Comparison of ENCODE assay signal across 28 mouse cellular contexts in the genomic region with DNA sequence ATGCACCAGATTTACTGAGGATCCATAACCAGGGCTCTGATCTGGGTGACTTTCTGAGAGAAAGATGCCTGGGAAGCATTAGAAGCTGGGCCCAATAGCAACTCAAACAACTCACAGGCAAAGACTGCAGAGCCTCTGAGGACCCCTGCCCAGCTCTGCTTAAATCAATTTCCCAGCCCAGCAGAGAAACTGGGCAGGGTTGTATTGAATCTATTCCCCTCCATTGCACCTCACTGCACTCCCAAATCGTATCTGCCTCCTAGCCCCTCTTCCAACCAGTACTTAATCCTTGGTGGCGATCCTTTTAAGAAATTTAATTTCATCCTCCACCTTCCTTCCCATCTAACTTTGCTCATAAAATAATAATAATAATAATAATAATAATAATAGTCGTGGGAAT.
DNase-seq lines count a peak whose midpoint lies in the region; ATAC-seq and TF ChIP-seq lines count a peak whose summit lies in the region.
"Had no signal": no experiment of that assay in that cellular context is flagged by ENCODE, and none has a peak within 500 bp of the region (broad histone marks: within the 10 kb centered on the region; RNA-seq: fewer than 3 reads in every experiment).

No protein-coding gene starts in this region.

- ATAC-seq in cerebellum, adult (ENCODE audit: insufficient number of reproducible peaks, low FRiP score, low TSS enrichment): no peak
- peak; percentile 41; the same call in 1 of the 2 replicates for ATAC-seq in forebrain, embryonic 16.5 days
- no peak for ATAC-seq in forebrain, embryonic 15.5 days (replicated peaks)
- ATAC-seq in hindbrain, postnatal 0 days: peak; percentile 35; the same call in 1 of the 2 replicates
- ATAC-seq in hindbrain, embryonic 12.5 days (ENCODE audit: low FRiP score): no peak
- ATAC-seq: activated CD4-positive, CD25-positive, alpha-beta regulatory T cell, adult 4 months; intestine, embryonic 15.5 days had no signal

- no peaks in the 10 kb centered on the region for H3K9me3 ChIP-seq in forebrain, embryonic 16.5 days (ENCODE audit: control insufficient read depth, low read length)
- no peaks in the 10 kb centered on the region for H3K9me3 ChIP-seq in forebrain, embryonic 15.5 days
- no peaks in the 10 kb centered on the region for H3K9me3 ChIP-seq in hindbrain, postnatal 0 days (ENCODE audit: low read length)
- no peaks in the 10 kb centered on the region for H3K9me3 ChIP-seq in hindbrain, embryonic 12.5 days (replicated peaks)
- H3K9me3 ChIP-seq: embryonic facial prominence, embryonic 10.5 days; embryonic facial prominence, embryonic 13.5 days; heart, embryonic 12.5 days; heart, embryonic 15.5 days; hindbrain, embryonic 10.5 days; intestine, embryonic 15.5 days had no signal

- intact Hi-C loops in left cerebral cortex, postnatal 36 days (cut with DNase I): no loop called here

- H3K4me3 ChIP-seq in forebrain, embryonic 16.5 days (replicated peaks; ENCODE audit: low read length): no peak overlapping the region
- no peak overlapping the region for H3K4me3 ChIP-seq in forebrain, embryonic 15.5 days
- no peak overlapping the region for H3K4me3 ChIP-seq in hindbrain, postnatal 0 days (ENCODE audit: low read length)
- H3K4me3 ChIP-seq in hindbrain, embryonic 12.5 days: no peak overlapping the region
- H3K4me3 ChIP-seq: embryonic facial prominence, embryonic 10.5 days; embryonic facial prominence, embryonic 13.5 days; erythroblast, embryonic 14.5 days; heart, embryonic 12.5 days; heart, embryonic 15.5 days; hindbrain, embryonic 10.5 days; intestine, embryonic 15.5 days had no signal

- H3K27ac ChIP-seq in forebrain, embryonic 16.5 days (ENCODE audit: low read length): no peak overlapping the region
- H3K27ac ChIP-seq in forebrain, embryonic 15.5 days (replicated peaks): no peak overlapping the region
- no peak overlapping the region for H3K27ac ChIP-seq in hindbrain, postnatal 0 days
- H3K27ac ChIP-seq in hindbrain, embryonic 12.5 days: no peak overlapping the region
- H3K27ac ChIP-seq: embryonic facial prominence, embryonic 10.5 days; embryonic facial prominence, embryonic 13.5 days; heart, embryonic 15.5 days; hindbrain, embryonic 10.5 days; intestine, embryonic 15.5 days had no signal

- no peak overlapping the region for H3K4me2 ChIP-seq in forebrain, embryonic 16.5 days (ENCODE audit: low read length)
- H3K4me2 ChIP-seq in forebrain, embryonic 15.5 days (replicated peaks): no peak overlapping the region
- no peak overlapping the region for H3K4me2 ChIP-seq in hindbrain, postnatal 0 days (ENCODE audit: low read depth, low read length)
- no peak overlapping the region for H3K4me2 ChIP-seq in hindbrain, embryonic 12.5 days (replicated peaks)
- H3K4me2 ChIP-seq: embryonic facial prominence, embryonic 13.5 days; heart, embryonic 12.5 days; heart, embryonic 15.5 days; intestine, embryonic 15.5 days had no signal

- H3K27me3 ChIP-seq in forebrain, embryonic 16.5 days (replicated peaks; ENCODE audit: control insufficient read depth, insufficient read depth, low read length): no peaks in the 10 kb centered on the region
- H3K27me3 ChIP-seq in forebrain, embryonic 15.5 days: no peaks in the 10 kb centered on the region
- H3K27me3 ChIP-seq in hindbrain, postnatal 0 days (ENCODE audit: insufficient read depth, low read length): no peaks in the 10 kb centered on the region
- no peaks in the 10 kb centered on the region for H3K27me3 ChIP-seq in hindbrain, embryonic 12.5 days
- H3K27me3 ChIP-seq: heart, embryonic 12.5 days; intestine, embryonic 15.5 days had no signal

- no peak overlapping the region for H3K9ac ChIP-seq in forebrain, embryonic 16.5 days (replicated peaks; ENCODE audit: low read depth, low read length)
- H3K9ac ChIP-seq in forebrain, embryonic 15.5 days (replicated peaks): no peak overlapping the region
- H3K9ac ChIP-seq in hindbrain, postnatal 0 days (replicated peaks; ENCODE audit: low read length): no peak overlapping the region
- no peak overlapping the region for H3K9ac ChIP-seq in hindbrain, embryonic 12.5 days
- H3K9ac ChIP-seq: embryonic facial prominence, embryonic 13.5 days; heart, embryonic 12.5 days; heart, embryonic 15.5 days; intestine, embryonic 15.5 days had no signal

- DNase-seq in cerebellum, postnatal 10 days: peak; percentile 29 to 37
- DNase-seq in hindbrain, postnatal 0 days (ENCODE audit: low spot score): no peak
- peak; percentile 50 for DNase-seq in brain, embryonic 14.5 days (ENCODE audit: low read depth)
- no peak for DNase-seq in left cerebral cortex, postnatal 36 days (ENCODE audit: low spot score in 2 of 2)
- DNase-seq: adrenal gland, adult 8-10 months; adrenal gland, postnatal 25 days; cerebellum, adult 11 months; cerebellum, adult 2 months; cerebellum, adult 9-11 months; cerebellum, postnatal 36 days; embryo, embryonic 11 days; gastrocnemius, postnatal 25 days; heart, adult 18-20 months; heart, postnatal 10 days; heart, postnatal 36 days; kidney, adult 11 months had no signal

- no peaks in the 10 kb centered on the region for H3K36me3 ChIP-seq in forebrain, embryonic 16.5 days (ENCODE audit: control insufficient read depth, insufficient read depth)
- H3K36me3 ChIP-seq in forebrain, embryonic 15.5 days: no peaks in the 10 kb centered on the region
- no peaks in the 10 kb centered on the region for H3K36me3 ChIP-seq in hindbrain, postnatal 0 days (ENCODE audit: insufficient read depth, low read length)
- no peaks in the 10 kb centered on the region for H3K36me3 ChIP-seq in hindbrain, embryonic 12.5 days
- H3K36me3 ChIP-seq: embryonic facial prominence, embryonic 10.5 days; embryonic facial prominence, embryonic 13.5 days; heart, embryonic 12.5 days; heart, embryonic 15.5 days; hindbrain, embryonic 10.5 days; intestine, embryonic 15.5 days had no signal

- no peak for TF ChIP-seq POLR2A in brain, embryonic 14.5 days (IDR thresholded peaks at IDR 0.05; ENCODE audit: borderline replicate concordance, extremely low read depth, insufficient read depth, insufficient read length, poor library complexity, severe bottlenecking)

- H3K4me1 ChIP-seq in forebrain, embryonic 16.5 days (replicated peaks; ENCODE audit: control insufficient read depth, insufficient read depth, low read length): peaks cover 8% of the 10 kb centered on the region; the same call in 1 of the 2 replicates
- peaks cover 8% of the 10 kb centered on the region; the same call in 1 of the 2 replicates for H3K4me1 ChIP-seq in forebrain, embryonic 15.5 days
- H3K4me1 ChIP-seq in hindbrain, postnatal 0 days (ENCODE audit: insufficient read depth, low read length): peaks cover 4% of the 10 kb centered on the region; the same call in 1 of the 2 replicates
- peaks cover 2% of the 10 kb centered on the region; the same call in 1 of the 2 replicates for H3K4me1 ChIP-seq in hindbrain, embryonic 12.5 days
- H3K4me1 ChIP-seq: heart, embryonic 12.5 days; heart, embryonic 15.5 days; intestine, embryonic 15.5 days had no signal

- TF ChIP-seq CTCF in hindbrain, postnatal 0 days (IDR thresholded peaks at IDR 0.05; ENCODE audit: low read depth): no peak
- no peak for TF ChIP-seq CTCF in brain, embryonic 14.5 days (IDR thresholded peaks at IDR 0.05; ENCODE audit: borderline replicate concordance, extremely low read depth, insufficient read depth, insufficient read length)

- 41% methylated on average over 3 of the region's 3 CpGs for WGBS in forebrain, embryonic 16.5 days
- WGBS in forebrain, embryonic 15.5 days: 30% methylated on average over 3 of the region's 3 CpGs
- 55% methylated on average over 3 of the region's 3 CpGs for WGBS in hindbrain, postnatal 0 days
- WGBS in hindbrain, embryonic 12.5 days: 54% methylated on average over 3 of the region's 3 CpGs

Comparison
In these comparisons a context has a peak if more than half of its experiments do, and no peak if none do; other contexts are left out.
1. ATAC-seq: peak in forebrain, embryonic 16.5 days (single experiment) and hindbrain, postnatal 0 days (single experiment); none in cerebellum, adult (single experiment), forebrain, embryonic 15.5 days (single experiment) and hindbrain, embryonic 12.5 days (single experiment).
2. DNase-seq: peak in cerebellum, postnatal 10 days (2 of 2) and brain, embryonic 14.5 days (single experiment); none in hindbrain, postnatal 0 days (single experiment) and left cerebral cortex, postnatal 36 days (0 of 2).